Mouse (Mus musculus) forebrain, embryonic 12.5 days (tissue): ENCODE results near the gene Acap2. TPM values are rescaled to one million over a fixed set of nuclear protein-coding genes. Genes with fewer than 3 reads are reported as not detected.

Experiments
- ATAC-seq: fragments of 200-750 bp; cut with Nextera tagmentation; 2 replicates; pipeline ENCODE4 v1.8.0; 2017; ENCODE audit warnings: moderate TSS enrichment; ENCODE audit not compliant: low FRiP score
- H3K27ac ChIP-seq: fragments of 300-500 bp; sonication (generic); 2 replicates; pipeline ENCODE4 v1.5.1; 2016; ENCODE audit warnings: mild to moderate bottlenecking
- H3K27me3 ChIP-seq: fragments of 300-500 bp; sonication (generic); 2 replicates; pipeline ENCODE4 v1.6.1; 2016; ENCODE audit warnings: mild to moderate bottlenecking
- H3K36me3 ChIP-seq: fragments of 300-500 bp; sonication (generic); replicated peaks from 2 replicates; pipeline ENCODE4 v1.6.1; 2016; ENCODE audit warnings: mild to moderate bottlenecking
- H3K4me1 ChIP-seq: fragments of 300-500 bp; sonication (generic); 2 replicates; pipeline ENCODE4 v1.6.1; 2016
- H3K4me2 ChIP-seq: fragments of 300-500 bp; sonication (generic); 2 replicates; pipeline ENCODE4 v1.6.1; 2016; ENCODE audit warnings: mild to moderate bottlenecking, moderate library complexity
- H3K4me3 ChIP-seq: fragments of 300-500 bp; sonication (generic); replicated peaks from 2 replicates; pipeline ENCODE4 v1.5.1; 2016; ENCODE audit warnings: mild to moderate bottlenecking
- H3K9ac ChIP-seq: fragments of 300-500 bp; sonication (generic); 2 replicates; pipeline ENCODE4 v1.6.1; 2016; ENCODE audit warnings: mild to moderate bottlenecking
- H3K9me3 ChIP-seq: fragments of 300-500 bp; sonication (generic); 2 replicates; pipeline ENCODE4 v1.6.1; 2016
- WGBS: fragments of 180-500 bp; shearing (Covaris S2); methylation state at CpG from one replicate; pipeline ENCODE4 v1.1.7; 2016; 5-methylcytosine and 5-hydroxymethylcytosine counted together
- polyA plus RNA-seq: library from polyadenylated mRNA; unstranded; fragments of >200 nt; fragmentation: Nextera tagmentation; extraction: Ambion mirVana; gene quantifications from 2 replicates; pipeline ENCODE4 v1.2.1, GENCODE M21; 2016

The Acap2 gene
- polyA plus RNA-seq, 1 experiment from 2014 or later: 26.6 TPM

DNA sequence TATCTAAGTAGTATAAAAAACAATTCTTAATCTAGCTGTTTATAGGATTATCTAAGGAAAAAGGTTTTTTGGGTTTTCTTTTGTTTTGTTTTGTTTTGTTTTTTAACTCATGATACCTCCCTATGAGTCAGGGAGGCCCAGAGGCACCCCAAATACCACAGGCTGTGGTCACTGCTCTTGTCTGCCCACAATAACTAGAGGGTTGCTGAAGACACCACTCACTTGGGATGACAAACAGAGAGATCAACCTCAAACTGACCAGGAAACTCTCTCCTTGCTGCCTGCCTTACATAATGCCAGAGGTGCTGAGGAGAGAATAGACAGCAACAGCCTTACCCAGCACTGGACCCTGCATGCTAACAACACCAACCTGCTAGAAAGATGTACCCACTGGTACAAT is 87.4 kb downstream of the Acap2 start:
- H3K4me2 ChIP-seq: no peak overlapping the region
- H3K4me3 ChIP-seq: no peak overlapping the region
- no peaks in the 10 kb centered on the region for H3K4me1 ChIP-seq
- 0 out of 2 replicates have a peak, but pooled peaks cover 8% of the 10 kb centered on the region for H3K9me3 ChIP-seq
- H3K9ac ChIP-seq: no peak overlapping the region
- no peak for ATAC-seq
- no peak overlapping the region for H3K27ac ChIP-seq
- H3K36me3 ChIP-seq: peaks cover 40% of the 10 kb centered on the region
- H3K27me3 ChIP-seq: no peaks in the 10 kb centered on the region

DNA sequence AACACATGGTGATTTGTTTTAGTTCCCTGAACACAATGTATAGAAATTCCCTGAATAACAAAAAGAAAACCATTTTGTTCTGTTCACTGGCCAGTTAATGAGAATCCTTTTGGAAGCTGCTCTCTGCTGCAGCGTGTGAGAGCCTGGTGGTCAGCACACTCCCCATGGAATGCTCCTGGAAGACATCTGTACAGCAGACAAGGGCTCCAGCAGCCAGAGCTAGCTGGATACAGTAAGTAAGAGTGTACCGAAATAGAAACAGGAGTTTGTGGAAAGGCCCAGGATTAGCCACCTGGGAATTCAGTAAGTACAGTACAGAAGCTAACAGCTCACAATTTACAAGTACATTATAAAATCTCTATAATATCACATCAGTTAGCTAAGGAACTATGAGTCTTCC is 99.7 kb downstream of the Acap2 start:
- H3K36me3 ChIP-seq: peaks cover 35% of the 10 kb centered on the region
- H3K27me3 ChIP-seq: no peaks in the 10 kb centered on the region
- H3K9ac ChIP-seq: no peak overlapping the region
- no peak for ATAC-seq
- no peak overlapping the region for H3K27ac ChIP-seq
- no peak overlapping the region for H3K4me2 ChIP-seq
- no peak overlapping the region for H3K4me3 ChIP-seq
- WGBS: 70% methylated on average over 2 of the region's 2 CpGs
- no peaks in the 10 kb centered on the region for H3K9me3 ChIP-seq
- no peaks in the 10 kb centered on the region for H3K4me1 ChIP-seq

DNA sequence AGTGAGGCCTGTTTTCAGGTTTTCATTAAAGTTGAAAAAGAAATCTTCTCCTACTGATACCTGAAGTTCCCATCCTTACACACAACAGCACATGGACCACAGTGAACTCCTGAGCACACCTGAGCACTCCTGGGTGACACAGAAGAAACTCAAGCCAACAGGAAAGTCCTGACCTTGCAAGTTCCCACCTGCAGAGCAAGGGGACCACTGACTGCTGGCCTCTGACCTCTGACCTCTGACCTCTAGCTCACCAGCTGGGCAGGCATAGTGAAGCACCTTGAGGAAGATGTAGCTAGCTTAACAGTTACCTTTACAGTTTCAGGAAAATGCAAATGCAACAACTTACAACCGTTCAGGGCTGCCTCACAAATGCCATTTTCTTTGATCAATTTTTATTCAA is 101.1 kb downstream of the Acap2 start:
- Histone ChIP-seq H3K4me3 (no peak overlapping the region), H3K9ac (no peak overlapping the region)
- 79% methylated on average over 1 of the region's 1 CpGs for WGBS

DNA sequence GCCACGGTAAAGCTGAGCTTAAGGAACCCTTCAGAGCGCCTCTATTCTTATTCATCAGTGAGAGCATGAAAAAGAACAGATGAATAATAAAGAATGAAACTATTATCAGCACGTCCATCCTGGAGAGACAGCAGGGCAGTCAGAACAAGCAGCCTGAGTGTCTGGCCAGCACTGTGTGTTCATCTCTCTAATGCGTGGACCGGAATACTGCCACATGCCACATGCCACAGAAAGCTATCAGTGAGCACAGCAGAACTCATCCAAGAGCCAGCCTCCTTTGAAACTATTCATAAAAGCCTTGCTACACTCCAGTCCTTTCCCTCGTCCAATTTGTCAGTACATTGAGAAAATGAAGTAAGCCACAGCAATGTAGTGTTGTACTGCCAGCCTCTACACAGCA is 107.0 kb downstream of the Acap2 start:
- ATAC-seq: no peak

More for the DNA sequence above, 101.1 kb downstream of the Acap2 start:
- Histone ChIP-seq H3K9me3 (no peaks in the 10 kb centered on the region), H3K4me1 (no peaks in the 10 kb centered on the region), H3K4me2 (no peak overlapping the region), H3K27me3 (no peaks in the 10 kb centered on the region), H3K36me3 (peaks cover 32% of the 10 kb centered on the region), H3K27ac (no peak overlapping the region)
- no peak for ATAC-seq

DNA sequence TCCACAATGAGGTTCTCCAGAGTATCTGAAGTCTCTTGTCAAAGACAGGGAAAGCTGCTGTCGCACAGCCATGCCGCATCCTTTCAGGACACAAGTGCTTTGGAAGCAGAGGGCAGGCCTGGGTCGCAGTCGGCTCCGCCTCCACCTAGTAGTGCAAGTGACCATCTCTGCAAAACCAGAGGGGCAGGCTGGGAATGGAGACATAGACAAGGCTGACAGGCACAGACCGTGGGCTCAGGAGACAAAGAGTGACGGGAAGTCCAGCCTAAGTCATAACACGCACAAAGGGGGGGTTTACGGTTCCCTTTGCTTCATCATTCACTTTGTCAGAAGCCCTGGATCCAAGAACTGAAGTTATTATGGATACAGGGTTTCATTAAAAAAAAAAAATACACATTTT is 107.9 kb downstream of the Acap2 start:
- no peak overlapping the region for H3K27ac ChIP-seq
- H3K9me3 ChIP-seq: no peaks in the 10 kb centered on the region
- H3K4me1 ChIP-seq: peaks cover 6% of the 10 kb centered on the region
- no peak; the same call in 1 of the 2 replicates for ATAC-seq
- WGBS: 40% methylated on average over 9 of the region's 9 CpGs
- 0 out of 2 replicates have a peak, but pooled peaks cover 3% of the 10 kb centered on the region for H3K36me3 ChIP-seq
- no peak overlapping the region for H3K4me2 ChIP-seq
- H3K27me3 ChIP-seq: no peaks in the 10 kb centered on the region
- H3K9ac ChIP-seq: no peak overlapping the region
- no peak overlapping the region for H3K4me3 ChIP-seq

More for the DNA sequence above, 107.0 kb downstream of the Acap2 start:
- H3K36me3 ChIP-seq: 0 out of 2 replicates have a peak, but pooled peaks cover 3% of the 10 kb centered on the region
- H3K9ac ChIP-seq: no peak overlapping the region
- H3K27me3 ChIP-seq: no peaks in the 10 kb centered on the region
- H3K4me2 ChIP-seq: no peak overlapping the region
- 56% methylated on average over 6 of the region's 6 CpGs for WGBS
- no peaks in the 10 kb centered on the region for H3K9me3 ChIP-seq
- H3K4me3 ChIP-seq: no peak overlapping the region
- peaks cover 6% of the 10 kb centered on the region for H3K4me1 ChIP-seq
- no peak overlapping the region for H3K27ac ChIP-seq

DNA sequence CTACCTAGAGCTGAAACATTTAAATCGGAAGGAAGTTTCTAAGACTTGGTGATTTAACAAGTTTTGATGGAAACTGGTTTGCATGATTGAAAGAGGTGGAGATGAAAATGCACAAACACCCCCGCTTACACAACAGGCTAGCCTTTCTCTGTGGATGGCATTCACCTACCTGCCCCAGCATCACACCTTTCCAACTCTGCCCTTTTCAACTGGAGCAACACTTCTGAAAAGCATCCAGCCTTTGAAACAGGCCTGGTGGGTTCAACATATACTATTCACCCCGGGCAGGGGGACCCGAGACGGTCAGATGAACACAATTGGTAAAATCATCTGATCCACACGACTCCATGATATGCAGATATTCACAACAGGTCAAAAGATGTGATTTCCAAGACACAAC is 119.2 kb downstream of the Acap2 start:
- H3K36me3 ChIP-seq: no peaks in the 10 kb centered on the region
- H3K4me1 ChIP-seq: peaks cover 17% of the 10 kb centered on the region
- no peaks in the 10 kb centered on the region for H3K27me3 ChIP-seq
- peak overlapping the region; percentile 98 for H3K4me2 ChIP-seq
- no peaks in the 10 kb centered on the region for H3K9me3 ChIP-seq
- no peak for ATAC-seq
- no peak overlapping the region for H3K9ac ChIP-seq
- H3K4me3 ChIP-seq: peak overlapping the region; percentile 73; the same call in 1 of the 2 replicates
- 61% methylated on average over 6 of the region's 6 CpGs for WGBS
- no peak overlapping the region for H3K27ac ChIP-seq

DNA sequence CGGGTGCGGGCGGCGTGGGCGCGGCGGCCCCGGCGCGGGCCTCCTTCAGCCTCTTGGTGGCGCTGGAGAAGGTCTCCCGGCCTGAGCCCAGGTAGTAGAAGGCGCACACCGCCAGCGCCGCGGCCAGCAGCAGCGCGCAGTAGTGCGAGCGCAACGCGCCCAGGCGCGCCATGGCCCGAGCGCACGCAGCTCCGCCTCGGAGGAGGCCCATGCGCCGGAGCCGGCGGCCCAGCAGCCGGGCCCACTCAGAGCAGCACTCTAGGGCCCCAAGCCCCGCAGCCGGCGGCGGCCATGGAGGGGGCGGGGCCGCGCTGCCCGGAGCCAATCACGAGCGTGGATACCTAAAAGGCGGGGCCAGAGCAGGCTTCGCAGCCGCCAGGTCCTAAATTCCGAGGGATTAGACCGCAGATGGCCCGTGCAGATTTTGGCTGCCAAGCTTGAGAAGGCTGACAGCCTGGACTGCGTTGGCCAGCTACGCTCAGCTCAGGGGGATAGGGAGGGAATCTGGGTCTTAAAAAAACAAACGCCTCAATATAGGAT is 119.8 kb downstream of the Acap2 start, which contains the start of gene Xxylt1:
TSS of gene Xxylt1 (minus strand) at position 308 of the 540 bp plus-strand sequence.
- WGBS: under 1% methylated on average over 54 of the region's 54 CpGs
- no peaks in the 10 kb centered on the region for H3K27me3 ChIP-seq

DNA sequence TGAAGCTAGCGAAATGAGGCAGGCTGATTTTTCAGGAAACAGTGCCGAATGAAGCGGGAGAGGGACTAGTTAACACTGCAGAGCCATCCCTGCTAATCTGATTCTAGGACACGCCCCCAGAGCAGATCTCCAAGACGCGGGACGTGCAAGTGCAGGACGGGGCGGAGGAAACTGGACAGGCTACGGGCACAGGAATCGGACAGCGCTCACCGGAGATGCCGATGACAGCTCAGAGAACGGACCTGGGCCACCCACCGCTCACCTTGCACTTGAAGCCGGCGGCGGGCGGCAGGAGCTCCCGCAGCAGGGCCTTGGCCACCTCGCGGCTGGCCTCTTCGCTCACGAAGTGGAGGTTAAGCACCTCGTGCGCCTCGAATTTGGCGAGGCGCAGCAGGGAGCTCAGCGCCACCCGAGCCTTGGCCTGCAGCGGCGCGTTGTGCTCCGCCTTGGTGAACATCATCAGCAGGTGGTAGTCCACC is 120.4 kb downstream of the Acap2 start:
- H3K9me3 ChIP-seq: no peaks in the 10 kb centered on the region
- under 1% methylated on average over 36 of the region's 36 CpGs for WGBS
- H3K4me1 ChIP-seq: peaks cover 17% of the 10 kb centered on the region
- H3K27me3 ChIP-seq: no peaks in the 10 kb centered on the region
- H3K4me2 ChIP-seq: peak overlapping the region; percentile 98
- ATAC-seq: peak; percentile 75
- peak overlapping the region; percentile 91 for H3K27ac ChIP-seq
- H3K36me3 ChIP-seq: no peaks in the 10 kb centered on the region
- peak overlapping the region; percentile 73 for H3K4me3 ChIP-seq
- H3K9ac ChIP-seq: peak overlapping the region; percentile 74

More for the DNA sequence above, 119.8 kb downstream of the Acap2 start, which contains the start of gene Xxylt1:
- H3K9me3 ChIP-seq: no peaks in the 10 kb centered on the region
- peak within 1 kb of the TSS; percentile 74 for H3K9ac ChIP-seq
- peak within 1 kb of the TSS; percentile 98 for H3K4me2 ChIP-seq
- H3K27ac ChIP-seq: peak within 1 kb of the TSS; percentile 91
- H3K4me1 ChIP-seq: peaks cover 17% of the 10 kb centered on the region
- no peaks in the 10 kb centered on the region for H3K36me3 ChIP-seq
- H3K4me3 ChIP-seq: peak within 1 kb of the TSS; percentile 73
- ATAC-seq: peak; percentile 99

DNA sequence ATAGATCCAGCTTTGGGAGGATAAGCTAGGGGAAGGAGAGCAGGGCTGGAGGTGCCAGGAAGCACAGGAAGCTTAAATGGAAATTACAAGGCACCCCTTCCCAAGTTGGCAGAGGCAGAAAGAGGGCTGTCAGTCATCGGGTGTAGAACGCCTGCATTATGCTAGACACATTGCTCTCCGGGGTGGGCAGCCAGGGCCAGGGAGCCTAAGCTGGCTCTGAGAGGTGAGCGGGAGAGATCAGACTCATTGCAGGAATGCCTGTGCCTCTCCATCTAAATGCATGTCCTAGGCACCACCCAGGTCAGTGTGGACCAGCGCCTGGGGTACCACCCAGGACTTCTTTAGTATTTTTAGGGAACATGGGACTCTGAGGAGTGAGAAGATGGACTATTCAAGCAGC is 123.6 kb downstream of the Acap2 start:
- no peak overlapping the region for H3K27ac ChIP-seq
- H3K4me1 ChIP-seq: peaks cover 17% of the 10 kb centered on the region
- no peak for ATAC-seq
- H3K9ac ChIP-seq: no peak overlapping the region
- no peak overlapping the region for H3K4me3 ChIP-seq
- no peaks in the 10 kb centered on the region for H3K36me3 ChIP-seq
- H3K9me3 ChIP-seq: no peaks in the 10 kb centered on the region
- H3K4me2 ChIP-seq: no peak overlapping the region
- 96% methylated on average over 5 of the region's 5 CpGs for WGBS
- H3K27me3 ChIP-seq: no peaks in the 10 kb centered on the region

DNA sequence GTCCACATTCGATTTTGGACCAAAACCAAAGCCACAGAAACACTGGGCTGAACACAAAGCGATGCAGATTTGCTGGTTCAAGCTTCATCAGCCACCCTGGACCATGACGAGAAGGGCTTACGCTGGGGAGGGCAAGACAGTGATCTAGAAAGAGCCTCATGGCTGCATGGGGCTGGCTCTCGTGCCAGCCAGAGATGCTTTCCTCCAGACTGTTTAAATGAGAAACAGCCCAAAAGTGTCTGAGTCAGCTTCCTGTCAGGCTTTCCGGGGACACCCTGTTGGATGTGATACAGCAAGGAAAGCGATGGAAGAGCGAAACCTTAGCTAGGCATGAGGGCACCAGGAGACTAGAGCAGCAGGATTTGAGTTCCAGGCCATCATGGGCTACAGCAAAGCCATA is 124.6 kb downstream of the Acap2 start:
- no peak overlapping the region for H3K9ac ChIP-seq
- no peak for ATAC-seq
- no peaks in the 10 kb centered on the region for H3K9me3 ChIP-seq
- H3K27me3 ChIP-seq: no peaks in the 10 kb centered on the region
- 93% methylated on average over 8 of the region's 8 CpGs for WGBS
- H3K4me2 ChIP-seq: no peak overlapping the region
- H3K27ac ChIP-seq: no peak overlapping the region
- peaks cover 11% of the 10 kb centered on the region for H3K4me1 ChIP-seq
- H3K4me3 ChIP-seq: no peak overlapping the region
- H3K36me3 ChIP-seq: no peaks in the 10 kb centered on the region

DNA sequence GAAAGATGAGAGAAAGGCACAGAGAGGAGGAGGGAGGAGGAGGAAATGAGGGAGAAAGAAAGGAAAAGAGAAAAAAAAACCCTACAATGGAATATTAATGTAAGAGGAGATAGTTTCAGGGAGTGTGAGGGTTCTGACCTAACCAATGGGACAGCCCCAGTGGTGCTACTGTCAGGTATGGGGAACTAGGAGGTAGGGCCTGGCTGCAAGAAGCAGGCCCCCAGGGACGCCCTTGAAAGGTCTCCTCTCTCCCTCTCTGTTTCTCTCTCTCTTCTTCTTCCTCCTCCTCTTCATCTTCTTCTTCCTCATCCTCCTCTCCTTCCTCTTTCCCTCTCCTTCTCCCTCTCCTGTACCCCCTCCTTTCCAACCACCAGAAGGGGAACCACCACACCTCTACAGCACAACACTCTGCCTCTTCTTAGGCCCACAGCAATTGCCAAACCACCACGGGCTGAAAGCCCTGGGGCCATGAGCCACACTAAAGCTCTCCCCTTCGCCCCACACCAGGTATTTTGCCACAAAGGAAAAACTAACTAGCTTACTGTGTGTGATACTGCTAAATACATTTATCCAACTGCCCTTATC is 126.6 kb downstream of the Acap2 start:
- Histone ChIP-seq H3K9me3 (no peaks in the 10 kb centered on the region), H3K9ac (no peak overlapping the region), H3K4me2 (no peak overlapping the region), H3K27ac (no peak overlapping the region), H3K36me3 (no peaks in the 10 kb centered on the region), H3K27me3 (no peaks in the 10 kb centered on the region), H3K4me1 (peaks cover 8% of the 10 kb centered on the region), H3K4me3 (no peak overlapping the region)
- 70% methylated on average over 3 of the region's 3 CpGs for WGBS
- no peak for ATAC-seq

DNA sequence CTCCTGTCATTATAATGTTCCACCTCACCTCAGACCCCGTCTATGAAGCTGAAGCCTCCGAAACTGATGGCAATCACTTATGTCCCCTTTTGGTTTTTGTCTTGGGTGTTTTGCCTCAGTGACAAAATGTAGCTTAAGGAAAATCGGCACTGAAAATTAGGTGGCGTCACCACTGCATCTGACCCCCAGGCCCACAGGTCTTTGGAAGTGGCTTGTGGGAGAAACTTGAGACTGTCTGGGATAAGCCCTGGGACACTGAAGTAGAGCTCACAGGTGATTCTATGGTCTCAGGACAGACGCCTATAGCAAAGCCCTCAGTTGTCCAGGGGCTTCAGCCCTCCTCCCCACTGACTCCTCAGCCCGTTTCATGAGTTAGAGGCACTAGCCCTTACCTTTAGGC is 129.3 kb downstream of the Acap2 start:
- Histone ChIP-seq H3K4me3 (no peak overlapping the region), H3K9ac (no peak overlapping the region), H3K9me3 (no peaks in the 10 kb centered on the region), H3K27me3 (no peaks in the 10 kb centered on the region), H3K4me1 (peaks cover 10% of the 10 kb centered on the region), H3K27ac (no peak overlapping the region), H3K36me3 (no peaks in the 10 kb centered on the region), H3K4me2 (no peak overlapping the region)
- 82% methylated on average over 6 of the region's 6 CpGs for WGBS
- no peak for ATAC-seq
